Comparison of ENCODE assay signal across 8 mouse cellular contexts in the genomic region with DNA sequence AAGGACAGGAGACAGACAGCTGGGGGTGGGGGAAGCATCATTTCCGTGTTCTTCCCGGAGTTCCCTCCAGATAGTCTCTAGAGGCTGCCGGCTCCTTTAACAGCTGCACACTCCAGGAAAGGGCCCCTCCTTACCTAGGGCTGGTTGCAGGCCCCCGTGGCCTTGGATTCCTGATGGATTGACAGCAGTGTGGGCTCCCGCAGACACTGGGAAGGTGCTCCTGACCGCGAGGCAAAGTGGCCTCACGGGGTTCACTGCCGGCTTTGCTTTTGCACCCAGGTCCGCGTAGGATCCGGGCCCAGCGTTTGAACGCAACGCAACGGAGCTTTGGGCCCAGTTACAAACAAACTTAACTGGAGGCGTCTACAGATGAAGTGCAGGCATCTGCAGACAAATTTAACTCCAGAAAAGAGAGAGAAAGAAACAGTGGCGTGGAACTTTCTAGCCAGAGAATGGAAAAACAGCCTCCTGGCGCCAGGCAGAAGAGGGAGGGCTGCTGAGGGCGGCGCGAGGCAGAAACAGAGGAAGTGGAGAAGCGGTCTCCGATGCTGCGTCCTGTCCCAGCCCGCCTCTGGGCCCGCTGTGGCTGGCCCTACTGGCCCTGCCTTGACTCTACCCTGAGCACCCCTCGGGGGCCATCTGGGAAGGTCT. TPM values are rescaled to one million over a fixed set of nuclear protein-coding genes. Genes with fewer than 3 reads are reported as not detected.
A peak's percentile ranks its signal among the peaks of the same experiment; 100 is the strongest.
DNase-seq lines count a peak whose midpoint lies in the region; ATAC-seq and TF ChIP-seq lines count a peak whose summit lies in the region.

Calhm2 (minus strand) TSS at position 524 of the 651 bp plus-strand sequence.

- ATAC-seq in forebrain, postnatal 0 days = peak; percentile 68
- peak; percentile 75 for ATAC-seq in megakaryocyte, adult 5-6 weeks (ENCODE audit: poor library complexity, severe bottlenecking)

- TF ChIP-seq POLR2A in CH12.LX (IDR thresholded peaks at IDR 0.05; ENCODE audit: low read depth, low read length) = peak; percentile 58

- H3K4me3 ChIP-seq in CH12.LX (replicated peaks in 1 of 3; ENCODE audit: low read depth in 2 of 3, low read length in 2 of 3, poor library complexity in 1 of 3) = peak within 1 kb of the TSS; percentile 65 to 77 (median 68)
- peak within 1 kb of the TSS; percentile 18 for H3K4me3 ChIP-seq in forebrain, postnatal 0 days (ENCODE audit: low read depth, low read length)
- peak within 1 kb of the TSS; percentile 45 for H3K4me3 ChIP-seq in hindbrain, embryonic 10.5 days

- dilution Hi-C loops in CH12.LX (cut with MboI; ENCODE audit: extremely low pct_ligation_motif_present, extremely low pct_unique_long_range_greater_than_20kb, low sequenced_read_pairs) = no loop called here

- whole genome bisulfite sequencing in forebrain, postnatal 0 days = 12% methylated on average over 28 of the region's 28 CpGs
- WGBS in hindbrain, embryonic 10.5 days = 9% methylated on average over 28 of the region's 28 CpGs

- H3K4me1 ChIP-seq in CH12.LX (ENCODE audit: control insufficient read depth in 1 of 2, insufficient read depth in 2 of 2) = peaks cover 33 to 73% of the 10 kb centered on the region in 2 experiments
- H3K4me1 ChIP-seq in forebrain, postnatal 0 days (ENCODE audit: insufficient read depth) = peaks cover 15% of the 10 kb centered on the region
- H3K4me1 ChIP-seq in hindbrain, embryonic 10.5 days (replicated peaks) = peaks cover 32% of the 10 kb centered on the region

- intact Hi-C loops in left cerebral cortex, postnatal 10 days (cut with DNase I) = no loop called here

- H3K4me2 ChIP-seq in CH12.LX (ENCODE audit: insufficient read depth, low read depth, poor library complexity, severe bottlenecking) = peak within 1 kb of the TSS; percentile 92
- H3K4me2 ChIP-seq in forebrain, postnatal 0 days (ENCODE audit: low read depth) = peak within 1 kb of the TSS; percentile 47

- no peak for TF ChIP-seq EP300 in CH12.LX (IDR thresholded peaks at IDR 0.05; ENCODE audit: low read length)

- in situ Hi-C loops in CH12.LX (cut with MboI; ENCODE audit: low pct_ligation_motif_present, low pct_unique_long_range_greater_than_20kb, low sequenced_read_pairs) = no loop called here

- no peak for TF ChIP-seq CTCF in CH12.LX (conservative IDR thresholded peaks at IDR 0.05 in 1 of 2, IDR thresholded peaks at IDR 0.05 in 1 of 2; ENCODE audit: low read depth in 2 of 2, low read length in 2 of 2)
- TF ChIP-seq CTCF in forebrain, postnatal 0 days (IDR thresholded peaks at IDR 0.05; ENCODE audit: low read depth) = no peak

- TF ChIP-seq RAD21 in CH12.LX (IDR thresholded peaks at IDR 0.05; ENCODE audit: low read depth, low read length) = no peak

- peak within 1 kb of the TSS; percentile 78 for H3K9ac ChIP-seq in CH12.LX (ENCODE audit: insufficient read depth, low read depth)
- H3K9ac ChIP-seq in forebrain, postnatal 0 days = peak within 1 kb of the TSS; percentile 22; the same call in 1 of the 2 replicates

- DNase-seq in CH12.LX (ENCODE audit: extremely low read depth) = peak; percentile 46
- DNase-seq in adrenal gland, adult 18-20 months (ENCODE audit: low spot score in 2 of 2) = peak; percentile 46 to 53
- peak; percentile 49 for DNase-seq in forebrain, postnatal 0 days
- peak; percentile 45 for DNase-seq in hindbrain, embryonic 10.5 days (ENCODE audit: low spot score)
- peak; percentile 45 to 75 for DNase-seq in left cerebral cortex, postnatal 10 days (ENCODE audit: extremely low spot score in 1 of 2, low spot score in 2 of 2)
- peak; percentile 73 for DNase-seq in right cerebral cortex, postnatal 25 days
- DNase-seq in cerebellum, adult 8-10 months = no peak

- peaks cover 12 to 25% of the 10 kb centered on the region in 2 experiments for H3K36me3 ChIP-seq in CH12.LX (replicated peaks in 1 of 2; ENCODE audit: control insufficient read depth in 1 of 2, insufficient read depth in 1 of 2, low read length in 1 of 2)
- peaks cover 1% of the 10 kb centered on the region; the same call in 1 of the 2 replicates for H3K36me3 ChIP-seq in forebrain, postnatal 0 days (ENCODE audit: insufficient read depth)
- peaks cover 6% of the 10 kb centered on the region for H3K36me3 ChIP-seq in hindbrain, embryonic 10.5 days

- H3K9me3 ChIP-seq in CH12.LX (replicated peaks; ENCODE audit: low read length) = no peaks in the 10 kb centered on the region
- H3K9me3 ChIP-seq in forebrain, postnatal 0 days (ENCODE audit: low read length) = no peaks in the 10 kb centered on the region
- no peaks in the 10 kb centered on the region for H3K9me3 ChIP-seq in hindbrain, embryonic 10.5 days

- H3K27me3 ChIP-seq in CH12.LX (replicated peaks) = peaks cover 1% of the 10 kb centered on the region
- no peaks in the 10 kb centered on the region for H3K27me3 ChIP-seq in forebrain, postnatal 0 days (ENCODE audit: insufficient read depth, low read length)
- H3K27me3 ChIP-seq in hindbrain, embryonic 10.5 days (ENCODE audit: insufficient read depth, poor library complexity, severe bottlenecking) = peaks cover 20% of the 10 kb centered on the region

- peak within 1 kb of the TSS; percentile 43 for H3K27ac ChIP-seq in CH12.LX (ENCODE audit: insufficient read depth, low read depth)
- no peak within 1 kb of the TSS for H3K27ac ChIP-seq in forebrain, postnatal 0 days (ENCODE audit: low read depth, low read length)
- peak within 1 kb of the TSS; percentile 84 for H3K27ac ChIP-seq in hindbrain, embryonic 10.5 days

- no peaks in the 10 kb centered on the region for H3K79me2 ChIP-seq in CH12.LX (replicated peaks; ENCODE audit: control insufficient read depth, extremely low read depth, insufficient read depth, poor library complexity, severe bottlenecking)

TF ChIP-seq in CH12.LX, 34 proteins besides CTCF, POLR2A, EP300 and RAD21 (continues in another document):
- TF ChIP-seq NRF1 (IDR thresholded peaks at IDR 0.05; ENCODE audit: low read depth, low read length) = no peak
- TF ChIP-seq TCF12 (IDR thresholded peaks at IDR 0.05; ENCODE audit: low read depth, low read length) = no peak; the same call in 1 of the 2 replicates
- TF ChIP-seq MEF2A (IDR thresholded peaks at IDR 0.05; ENCODE audit: borderline replicate concordance, low read depth, low read length) = no peak
- TF ChIP-seq JUND (conservative IDR thresholded peaks at IDR 0.05; ENCODE audit: low read depth, low read length) = no peak
- TF ChIP-seq SMC3 (IDR thresholded peaks at IDR 0.05; ENCODE audit: low read depth, low read length) = no peak
- TF ChIP-seq ZNF384 (IDR thresholded peaks at IDR 0.05; ENCODE audit: low read depth, low read length) = no peak
- no peak for TF ChIP-seq TBP (conservative IDR thresholded peaks at IDR 0.05; ENCODE audit: low read depth, low read length)
- TF ChIP-seq MAZ (IDR thresholded peaks at IDR 0.05; ENCODE audit: low read depth, low read length) = no peak
- TF ChIP-seq UBTF (IDR thresholded peaks at IDR 0.05; ENCODE audit: low read depth, low read length) = peak; percentile 74; the same call in 1 of the 2 replicates
- TF ChIP-seq MAFK (IDR thresholded peaks at IDR 0.05; ENCODE audit: insufficient replicate concordance, low read length) = no peak
- TF ChIP-seq CHD2 (IDR thresholded peaks at IDR 0.05; ENCODE audit: low read length) = no peak
- no peak for TF ChIP-seq ZMIZ1 (IDR thresholded peaks at IDR 0.05; ENCODE audit: low read depth, low read length)
- no peak for TF ChIP-seq KAT2A (IDR thresholded peaks at IDR 0.05; ENCODE audit: insufficient replicate concordance, low read length)
- no peak for TF ChIP-seq PAX5 (IDR thresholded peaks at IDR 0.05; ENCODE audit: low read length)
- TF ChIP-seq ETS1 (conservative IDR thresholded peaks at IDR 0.05; ENCODE audit: low read depth, low read length) = no peak
- 0 out of 2 replicates have a peak, but pooled peaks have one; percentile 36 for TF ChIP-seq NELFE (IDR thresholded peaks at IDR 0.05; ENCODE audit: low read depth, low read length)
- no peak for TF ChIP-seq RCOR1 (conservative IDR thresholded peaks at IDR 0.05; ENCODE audit: low read depth, low read length)
- peak; percentile 57 for TF ChIP-seq ELF1 (IDR thresholded peaks at IDR 0.05; ENCODE audit: low read depth, low read length)
- no peak for TF ChIP-seq E2F4 (IDR thresholded peaks at IDR 0.05; ENCODE audit: insufficient replicate concordance, low read depth, low read length)
- TF ChIP-seq BHLHE40 (IDR thresholded peaks at IDR 0.05; ENCODE audit: low read depth, low read length) = no peak; the same call in 1 of the 2 replicates
- no peak for TF ChIP-seq MAX (IDR thresholded peaks at IDR 0.05; ENCODE audit: low read length)
- no peak for TF ChIP-seq CHD1 (IDR thresholded peaks at IDR 0.05; ENCODE audit: low read depth, low read length)
- no peak for TF ChIP-seq JUN (IDR thresholded peaks at IDR 0.05; ENCODE audit: insufficient read depth, low read depth, low read length)
- TF ChIP-seq IRF4 (IDR thresholded peaks at IDR 0.05; ENCODE audit: low read depth, low read length) = 0 out of 2 replicates have a peak, but pooled peaks have one; percentile 12
- no peak for TF ChIP-seq POLR2AphosphoS2 (IDR thresholded peaks at IDR 0.05; ENCODE audit: low read depth, low read length)
- TF ChIP-seq USF2 (conservative IDR thresholded peaks at IDR 0.05; ENCODE audit: low read depth, low read length) = no peak
- no peak for TF ChIP-seq MYC (IDR thresholded peaks at IDR 0.05; ENCODE audit: low read depth, low read length)
- TF ChIP-seq ZKSCAN1 (IDR thresholded peaks at IDR 0.05; ENCODE audit: borderline replicate concordance, low read depth, low read length) = no peak
- TF ChIP-seq MXI1 (IDR thresholded peaks at IDR 0.05; ENCODE audit: low read depth, low read length) = peak; percentile 48
- no peak for TF ChIP-seq GABPA (IDR thresholded peaks at IDR 0.05; ENCODE audit: insufficient replicate concordance, low read depth, low read length)
- TF ChIP-seq HCFC1 (IDR thresholded peaks at IDR 0.05; ENCODE audit: low read depth, low read length) = no peak
- no peak for TF ChIP-seq USF1 (IDR thresholded peaks at IDR 0.05; ENCODE audit: low read depth, low read length)
- TF ChIP-seq ZC3H11A (IDR thresholded peaks at IDR 0.05; ENCODE audit: low read depth, low read length) = no peak

RNA-seq across cellular contexts. Expression of gene Calhm2, which starts in this region (rescaled TPM):
- total RNA-seq in CH12.LX (2012; rRNA removed) (10.4 and 11.9 TPM in 2 replicates), CH12.LX (2014; rRNA removed) (6.3 and 6.5 TPM in 2 replicates)
- 9.0 and 10.1 TPM in 2 replicates for polyA plus RNA-seq in CH12.LX (2012; ENCODE audit: insufficient read length, low read depth)
- total RNA-seq in adrenal gland, adult 18-20 months (2021) = 1 to 10 TPM; 5.1 to 5.5 TPM
- total RNA-seq in forebrain, postnatal 0 days (2014; rRNA removed) = 1.1 and 2.9 TPM in 2 replicates
- polyA plus RNA-seq in forebrain, postnatal 0 days (2015; fragmentation: Nextera tagmentation; extraction: Ambion mirVana) = 0.62 and 0.80 TPM in 2 replicates
- polyA plus RNA-seq in hindbrain, embryonic 10.5 days (2016; fragmentation: Nextera tagmentation; extraction: Ambion mirVana) = 1.8 and 1.9 TPM in 2 replicates
- total RNA-seq in left cerebral cortex, postnatal 10 days (2021) = 1 to 10 TPM; 3.0 to 4.3 TPM
- total RNA-seq in megakaryocyte, adult 5-6 weeks (2015) = 22.8 and 24.6 TPM in 2 replicates
- total RNA-seq in megakaryocyte, adult 5-6 weeks (2017) = 42.8 and 45.7 TPM in 2 replicates

Comparison
In these comparisons a context has a peak if more than half of its experiments do, and no peak if none do; other contexts are left out.
1. H3K4me3 ChIP-seq: peak in every context shown above with its lines; median percentile 68 in CH12.LX; 45 in hindbrain, embryonic 10.5 days; 18 in forebrain, postnatal 0 days.